Mouse (Mus musculus) hindbrain, embryonic 14.5 days (tissue): ENCODE results near the gene Casp8. TPM values are rescaled to one million over a fixed set of nuclear protein-coding genes. Genes with fewer than 3 reads are reported as not detected.
"Not testable (repeated sequence)": the region's sequence is repeated elsewhere in the genome, so short reads cannot be mapped to it uniquely, and the experiment has no call there.

Experiments
- ATAC-seq: fragments of 200-750 bp; cut with Nextera tagmentation; 2 replicates; pipeline ENCODE4 v1.8.0; 2017; ENCODE audit warnings: moderate number of reproducible peaks, mild to moderate bottlenecking, moderate TSS enrichment, moderate library complexity; ENCODE audit not compliant: low FRiP score
- DNase-seq: peaks from one replicate; pipeline ENCODE4 v3.0.0-alpha.2; 2015; ENCODE audit warnings: low spot score
- H3K27ac ChIP-seq: fragments of 300-500 bp; sonication (generic); 2 replicates; pipeline ENCODE4 v1.5.1; 2014; ENCODE audit warnings: mild to moderate bottlenecking, moderate library complexity
- H3K27me3 ChIP-seq: fragments of 300-500 bp; sonication (generic); 2 replicates; pipeline ENCODE4 v1.6.1; 2014; ENCODE audit warnings: mild to moderate bottlenecking, low read length, mixed read lengths; ENCODE audit not compliant: control insufficient read depth, insufficient read depth
- H3K36me3 ChIP-seq: fragments of 300-500 bp; sonication (generic); replicated peaks from 2 replicates; pipeline ENCODE4 v1.6.1; 2014; ENCODE audit not compliant: control insufficient read depth, insufficient read depth
- H3K4me1 ChIP-seq: fragments of 300-500 bp; sonication (generic); replicated peaks from 2 replicates; pipeline ENCODE4 v1.6.1; 2014; ENCODE audit warnings: antibody characterized with exemption, low read length, mixed read lengths; ENCODE audit not compliant: control insufficient read depth, insufficient read depth
- H3K4me2 ChIP-seq: fragments of 300-500 bp; sonication (generic); replicated peaks from 2 replicates; pipeline ENCODE4 v1.6.1; 2014; ENCODE audit warnings: mild to moderate bottlenecking, moderate library complexity
- H3K4me3 ChIP-seq: fragments of 300-500 bp; sonication (generic); replicated peaks from 2 replicates; pipeline ENCODE4 v1.5.1; 2014; ENCODE audit warnings: mild to moderate bottlenecking, low read length
- H3K9ac ChIP-seq: fragments of 300-500 bp; sonication (generic); 2 replicates; pipeline ENCODE4 v1.6.1; 2014
- H3K9me3 ChIP-seq: fragments of 300-500 bp; sonication (generic); 2 replicates; pipeline ENCODE4 v1.6.1; 2016; ENCODE audit warnings: low read length; ENCODE audit not compliant: control insufficient read depth
- WGBS: fragments of 180-500 bp; shearing (Covaris S2); extraction: QIAGEN DNeasy Blood & Tissue Kit; methylation state at CpG from one replicate; pipeline ENCODE4 v1.1.7; 2014; 5-methylcytosine and 5-hydroxymethylcytosine counted together
- polyA plus RNA-seq: library from polyadenylated mRNA; unstranded; fragments of >200 nt; fragmentation: Nextera tagmentation; extraction: Ambion mirVana; gene quantifications from 2 replicates; pipeline ENCODE4 v1.2.1, GENCODE M21; 2014

Gene Casp8
- polyA plus RNA-seq, 1 experiment from 2014 or later = 6.2 TPM

GRCm38 (mm10) chr1:58885646-58886045 is 90.5 kb downstream of the Casp8 start:
- H3K36me3 ChIP-seq = no peaks in the 10 kb centered on the region
- no peaks in the 10 kb centered on the region for H3K27me3 ChIP-seq
- H3K4me2 ChIP-seq = no peak overlapping the region
- no peak overlapping the region for H3K27ac ChIP-seq
- no peak overlapping the region for H3K9ac ChIP-seq
- 82% methylated on average over 4 of the region's 4 CpGs for WGBS
- no peaks in the 10 kb centered on the region for H3K9me3 ChIP-seq
- no peaks in the 10 kb centered on the region for H3K4me1 ChIP-seq
- no peak for DNase-seq
- no peak for ATAC-seq
- H3K4me3 ChIP-seq = no peak overlapping the region

- Histone ChIP-seq H3K27me3 (no peaks in the 10 kb centered on the region), H3K27ac (no peak overlapping the region), H3K9me3 (no peaks in the 10 kb centered on the region), H3K4me3 (no peak overlapping the region), H3K9ac (no peak overlapping the region), H3K4me1 (no peaks in the 10 kb centered on the region), H3K36me3 (no peaks in the 10 kb centered on the region), H3K4me2 (no peak overlapping the region)
- WGBS = 69% methylated on average over 5 of the region's 5 CpGs
- DNase-seq = no peak
- no peak for ATAC-seq
Observed at GRCm38 (mm10) chr1:58889826-58890546, 94.8 kb downstream of the Casp8 start.

GRCm38 (mm10) chr1:58890697-58891290 is 95.6 kb downstream of the Casp8 start:
- H3K27ac ChIP-seq, H3K9me3 ChIP-seq, H3K27me3 ChIP-seq, H3K9ac ChIP-seq, H3K4me3 ChIP-seq, H3K4me1 ChIP-seq, H3K4me2 ChIP-seq, H3K36me3 ChIP-seq, ATAC-seq, DNase-seq: not testable (repeated sequence)
- whole genome bisulfite sequencing = 86% methylated on average over 4 of the region's 5 CpGs

- ATAC-seq, H3K9me3 ChIP-seq, DNase-seq, H3K9ac ChIP-seq, H3K4me3 ChIP-seq, H3K27me3 ChIP-seq, H3K4me2 ChIP-seq, H3K27ac ChIP-seq, H3K4me1 ChIP-seq, H3K36me3 ChIP-seq: not testable (repeated sequence)
- WGBS = 86% methylated on average over 2 of the region's 2 CpGs
Observed at GRCm38 (mm10) chr1:58891481-58892170, 96.5 kb downstream of the Casp8 start.

GRCm38 (mm10) chr1:58892386-58892785 is 97.2 kb downstream of the Casp8 start:
- not testable (repeated sequence) for H3K4me2 ChIP-seq, H3K9me3 ChIP-seq, DNase-seq, H3K36me3 ChIP-seq, H3K9ac ChIP-seq, H3K4me1 ChIP-seq, H3K4me3 ChIP-seq, H3K27ac ChIP-seq, H3K27me3 ChIP-seq, ATAC-seq
- WGBS = 94% methylated on average over 7 of the region's 8 CpGs

Other genes with a start within 250 kb of the Casp8 start
- gene Fam126b, start 209.1 kb upstream of the Casp8 start, polyA plus RNA-seq = 15.7 and 18.5 TPM in 2 replicates
- 179 and 220 TPM in 2 replicates for gene Ndufb3, start 209.0 kb upstream of the Casp8 start, polyA plus RNA-seq
- not detected in 2 replicates for gene Als2cr12, start 99.4 kb upstream of the Casp8 start, polyA plus RNA-seq
- 16.6 and 18.7 TPM in 2 replicates for gene Cflar, start 83.9 kb upstream of the Casp8 start, polyA plus RNA-seq
- gene Trak2, start 178.1 kb downstream of the Casp8 start, polyA plus RNA-seq = 18.0 and 20.5 TPM in 2 replicates
- 103 and 111 TPM in 2 replicates for gene Stradb, start 178.1 kb downstream of the Casp8 start, polyA plus RNA-seq